Mouse (Mus musculus): ENCODE measurements at regions not wholly inside any gene's neighbourhood (a gene's known extent, or its start where the extent isn't known, plus 50 kb on each side); places are given as distances from the start of the nearest gene placed in this dataset.

DNA sequence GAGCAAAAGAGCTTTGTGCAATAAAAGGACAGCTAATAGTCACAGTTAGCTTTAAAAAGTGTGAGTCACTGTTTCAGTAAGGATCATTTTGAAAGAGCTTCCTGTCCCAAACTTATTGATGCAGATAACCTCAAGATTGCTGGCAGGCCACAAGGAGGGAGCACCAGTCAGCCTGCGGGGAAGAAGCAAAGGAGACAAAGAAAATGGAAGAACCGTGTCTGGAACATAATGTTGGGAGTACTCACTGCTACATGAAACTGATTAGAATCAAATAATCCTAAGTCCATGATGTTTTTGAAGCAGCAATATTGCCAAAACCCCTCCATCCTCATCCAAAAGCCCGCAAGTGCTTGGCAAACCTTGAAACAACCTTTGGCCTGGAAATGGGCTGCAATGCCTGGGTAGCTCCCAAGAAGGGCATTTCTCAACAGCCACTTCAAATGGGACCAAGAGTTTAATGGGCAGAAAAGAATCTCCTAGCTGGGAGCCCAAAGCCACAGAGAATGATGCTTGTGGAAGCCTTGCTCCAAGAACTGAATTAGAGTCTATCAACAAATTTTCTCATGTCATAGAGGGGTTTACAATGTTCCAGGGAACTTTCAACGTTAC, 481.0 kb upstream of the Tnc start:
- Histone ChIP-seq H3K27me3 (ENCODE audit: control insufficient read depth, insufficient read depth, low read length) (no peaks in the 10 kb centered on the region), H3K36me3 (replicated peaks; ENCODE audit: control insufficient read depth, insufficient read depth, low read depth, low read length) (no peaks in the 10 kb centered on the region), H3K4me1 (ENCODE audit: control insufficient read depth, insufficient read depth, low read length) (no peaks in the 10 kb centered on the region), H3K27ac (replicated peaks; ENCODE audit: low read depth, low read length) (no peak overlapping the region), H3K4me3 (ENCODE audit: low read depth, low read length) (no peak overlapping the region), H3K4me2 (ENCODE audit: low read depth, low read length) (no peak overlapping the region), H3K9ac (replicated peaks; ENCODE audit: low read length) (no peak overlapping the region), H3K9me3 (replicated peaks; ENCODE audit: control insufficient read depth, low read length) (no peaks in the 10 kb centered on the region)
- WGBS = 89% methylated on average over 4 of the region's 4 CpGs
- ATAC-seq (replicated peaks; ENCODE audit: insufficient number of reproducible peaks, low FRiP score, low TSS enrichment, low read depth) (no peak), DNase-seq (ENCODE audit: low spot score) (no peak)

DNA sequence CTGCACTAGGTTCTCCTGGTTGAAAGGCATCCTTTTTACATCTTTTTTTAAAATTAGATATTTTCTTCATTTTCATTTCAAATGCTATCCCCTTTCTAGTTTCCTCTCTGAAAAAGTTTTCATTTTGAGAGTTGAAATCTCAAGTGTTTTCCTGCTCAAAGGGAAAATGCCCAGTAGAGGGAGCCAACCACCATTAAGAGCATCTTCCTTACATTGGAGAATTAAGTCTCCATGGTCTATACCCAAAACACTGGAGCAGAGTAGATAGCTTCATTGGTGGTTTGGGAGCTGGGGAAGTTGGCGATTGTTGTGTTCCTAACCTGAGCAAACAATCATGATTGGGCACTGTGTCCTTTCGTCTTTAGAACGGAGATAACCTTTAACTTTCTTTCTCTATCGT, 483.8 kb upstream of the Tnc start:
- H3K4me3 ChIP-seq (ENCODE audit: low read depth, low read length) = no peak overlapping the region
- 74% methylated on average over 4 of the region's 4 CpGs for WGBS
- H3K4me2 ChIP-seq (ENCODE audit: low read depth, low read length) = no peak overlapping the region
- no peak overlapping the region for H3K27ac ChIP-seq (replicated peaks; ENCODE audit: low read depth, low read length)
- no peak overlapping the region for H3K9ac ChIP-seq (replicated peaks; ENCODE audit: low read length)
- no peaks in the 10 kb centered on the region for H3K36me3 ChIP-seq (replicated peaks; ENCODE audit: control insufficient read depth, insufficient read depth, low read depth, low read length)
- DNase-seq (ENCODE audit: low spot score) (peak; percentile 78), ATAC-seq (replicated peaks; ENCODE audit: insufficient number of reproducible peaks, low FRiP score, low TSS enrichment, low read depth) (no peak)
- H3K27me3 ChIP-seq (ENCODE audit: control insufficient read depth, insufficient read depth, low read length) = no peaks in the 10 kb centered on the region
- no peaks in the 10 kb centered on the region for H3K9me3 ChIP-seq (replicated peaks; ENCODE audit: control insufficient read depth, low read length)
- no peaks in the 10 kb centered on the region for H3K4me1 ChIP-seq (ENCODE audit: control insufficient read depth, insufficient read depth, low read length)

DNA sequence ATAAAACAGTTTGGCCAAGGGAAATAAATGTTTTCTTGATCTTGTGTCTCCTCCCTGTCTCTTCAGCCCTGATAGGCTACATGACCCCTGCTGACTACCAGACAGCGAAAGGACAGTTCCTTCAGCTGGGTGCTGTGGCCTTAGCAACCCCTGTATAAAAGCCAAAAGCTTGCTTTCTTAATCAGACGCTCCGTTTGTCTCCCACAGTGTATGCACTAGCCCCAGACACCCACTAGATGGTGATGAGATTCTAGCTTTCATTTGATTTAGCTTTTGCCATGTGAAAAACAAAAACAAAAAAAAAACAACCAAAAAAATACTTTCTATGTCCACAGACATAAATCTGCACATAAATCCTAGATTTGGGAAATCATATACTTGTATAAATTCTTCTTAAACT, 486.2 kb upstream of the Tnc start:
- no peak overlapping the region for H3K4me3 ChIP-seq (ENCODE audit: low read depth, low read length)
- no peaks in the 10 kb centered on the region for H3K36me3 ChIP-seq (replicated peaks; ENCODE audit: control insufficient read depth, insufficient read depth, low read depth, low read length)
- H3K9ac ChIP-seq (replicated peaks; ENCODE audit: low read length) = no peak overlapping the region
- H3K27ac ChIP-seq (replicated peaks; ENCODE audit: low read depth, low read length) = no peak overlapping the region
- no peaks in the 10 kb centered on the region for H3K4me1 ChIP-seq (ENCODE audit: control insufficient read depth, insufficient read depth, low read length)
- WGBS = 36% methylated on average over 3 of the region's 3 CpGs
- H3K27me3 ChIP-seq (ENCODE audit: control insufficient read depth, insufficient read depth, low read length) = no peaks in the 10 kb centered on the region
- ATAC-seq (replicated peaks; ENCODE audit: insufficient number of reproducible peaks, low FRiP score, low TSS enrichment, low read depth) = no peak
- DNase-seq (ENCODE audit: low spot score) = peak; percentile 29
- H3K9me3 ChIP-seq (replicated peaks; ENCODE audit: control insufficient read depth, low read length) = no peaks in the 10 kb centered on the region
- H3K4me2 ChIP-seq (ENCODE audit: low read depth, low read length) = no peak overlapping the region

DNA sequence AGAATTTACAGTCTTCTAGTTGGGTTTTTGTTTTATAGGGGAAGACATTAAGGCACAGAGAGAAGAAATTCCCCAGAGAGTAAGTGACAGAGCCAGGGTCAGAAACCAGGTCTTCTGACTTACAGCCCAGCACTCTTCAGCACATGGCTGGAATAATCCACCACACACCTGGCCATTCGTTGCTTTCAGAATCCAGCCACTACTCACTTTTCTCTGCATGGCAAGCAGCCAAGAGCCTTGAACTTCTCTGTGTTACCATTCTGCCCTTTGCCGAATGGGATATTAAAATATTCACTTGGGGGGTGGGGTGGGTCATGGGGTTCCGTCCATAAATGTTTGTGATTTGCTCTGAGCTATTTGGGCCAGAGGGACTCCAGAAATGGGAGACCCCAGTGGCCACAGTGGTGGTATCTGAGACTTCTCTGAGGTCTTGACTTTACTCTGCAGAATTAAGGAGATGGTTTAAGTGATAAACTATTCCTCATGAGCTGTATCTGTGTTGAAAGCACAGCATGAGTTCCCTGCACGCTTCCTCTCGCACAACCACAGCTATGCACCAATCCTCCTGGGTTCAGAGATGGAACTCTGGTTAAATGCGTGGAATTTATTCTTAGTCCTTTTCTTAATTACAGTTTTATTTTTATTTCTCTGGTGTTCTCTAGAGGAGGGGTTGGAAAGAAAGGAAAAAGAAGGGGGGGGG, 488.9 kb upstream of the Tnc start:
- ATAC-seq (replicated peaks; ENCODE audit: insufficient number of reproducible peaks, low FRiP score, low TSS enrichment, low read depth) = no peak
- H3K4me3 ChIP-seq (ENCODE audit: low read depth, low read length) = no peak overlapping the region
- DNase-seq (ENCODE audit: low spot score) = peak; percentile 6

DNA sequence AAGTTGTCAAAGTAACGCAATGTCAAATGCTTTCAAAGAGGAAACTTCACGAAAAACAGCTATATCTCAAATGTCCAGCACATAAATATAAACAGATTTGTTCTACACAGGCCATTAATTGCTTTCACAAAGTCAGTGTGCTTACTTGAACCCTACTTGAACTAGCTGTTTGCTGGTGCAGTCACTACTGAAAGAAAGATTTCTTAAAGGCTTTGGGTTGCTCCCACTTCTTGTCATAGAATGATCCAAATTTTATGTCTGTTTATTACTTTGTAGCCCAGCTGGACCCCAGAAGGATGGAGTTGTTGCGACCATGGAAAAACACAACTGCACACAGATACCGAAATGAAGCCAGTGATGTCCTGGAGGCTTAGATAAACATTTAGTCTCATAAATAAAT, 491.2 kb upstream of the Tnc start:
- DNase-seq (ENCODE audit: low spot score) (no peak), ATAC-seq (replicated peaks; ENCODE audit: insufficient number of reproducible peaks, low FRiP score, low TSS enrichment, low read depth) (no peak)
- H3K9me3 ChIP-seq (replicated peaks; ENCODE audit: control insufficient read depth, low read length) = no peaks in the 10 kb centered on the region
- no peak overlapping the region for H3K27ac ChIP-seq (replicated peaks; ENCODE audit: low read depth, low read length)
- no peak overlapping the region for H3K9ac ChIP-seq (replicated peaks; ENCODE audit: low read length)
- H3K4me1 ChIP-seq (ENCODE audit: control insufficient read depth, insufficient read depth, low read length) = no peaks in the 10 kb centered on the region
- no peaks in the 10 kb centered on the region for H3K36me3 ChIP-seq (replicated peaks; ENCODE audit: control insufficient read depth, insufficient read depth, low read depth, low read length)
- H3K4me3 ChIP-seq (ENCODE audit: low read depth, low read length) = no peak overlapping the region
- H3K4me2 ChIP-seq (ENCODE audit: low read depth, low read length) = no peak overlapping the region
- H3K27me3 ChIP-seq (ENCODE audit: control insufficient read depth, insufficient read depth, low read length) = no peaks in the 10 kb centered on the region
- WGBS = 88% methylated on average over 4 of the region's 4 CpGs

More for the DNA sequence above, 488.9 kb upstream of the Tnc start:
- Histone ChIP-seq H3K27ac (replicated peaks; ENCODE audit: low read depth, low read length) (no peak overlapping the region), H3K9me3 (replicated peaks; ENCODE audit: control insufficient read depth, low read length) (no peaks in the 10 kb centered on the region), H3K36me3 (replicated peaks; ENCODE audit: control insufficient read depth, insufficient read depth, low read depth, low read length) (no peaks in the 10 kb centered on the region), H3K9ac (replicated peaks; ENCODE audit: low read length) (no peak overlapping the region), H3K4me1 (ENCODE audit: control insufficient read depth, insufficient read depth, low read length) (no peaks in the 10 kb centered on the region), H3K4me2 (ENCODE audit: low read depth, low read length) (no peak overlapping the region), H3K27me3 (ENCODE audit: control insufficient read depth, insufficient read depth, low read length) (no peaks in the 10 kb centered on the region)
- 61% methylated on average over 6 of the region's 6 CpGs for WGBS

DNA sequence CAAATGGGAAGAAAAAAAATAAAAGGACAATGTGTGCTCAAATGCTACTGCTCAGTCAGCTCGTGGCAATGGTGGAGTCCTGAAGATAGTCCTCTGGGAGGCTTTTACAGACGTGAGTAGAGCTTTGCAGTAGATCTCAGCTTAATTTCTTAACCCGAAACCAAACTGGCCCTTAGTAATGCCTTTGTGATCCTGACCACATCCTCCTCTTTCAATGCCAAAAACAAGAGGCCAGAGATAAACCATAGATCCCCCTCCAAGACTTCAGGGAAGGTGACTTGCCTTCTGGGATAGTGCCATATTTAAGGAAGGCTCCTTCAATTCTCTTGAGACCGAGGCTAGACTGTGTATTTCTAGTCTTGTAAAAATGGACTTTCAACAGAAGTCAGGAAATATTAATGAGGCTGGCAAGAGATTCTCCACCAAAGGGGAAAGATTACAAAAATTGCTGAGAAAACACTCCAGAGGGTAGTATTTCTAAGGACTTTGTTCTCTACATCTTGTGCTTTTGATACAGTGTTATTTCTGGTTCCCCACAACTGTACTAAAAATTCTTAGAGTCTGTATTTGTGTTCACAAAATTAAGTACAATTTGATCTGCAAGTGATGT, 497.9 kb upstream of the Tnc start:
- Histone ChIP-seq H3K27ac (replicated peaks; ENCODE audit: low read depth, low read length) (no peak overlapping the region), H3K4me3 (ENCODE audit: low read depth, low read length) (no peak overlapping the region), H3K4me1 (ENCODE audit: control insufficient read depth, insufficient read depth, low read length) (no peaks in the 10 kb centered on the region), H3K4me2 (ENCODE audit: low read depth, low read length) (no peak overlapping the region), H3K9me3 (replicated peaks; ENCODE audit: control insufficient read depth, low read length) (no peaks in the 10 kb centered on the region), H3K9ac (replicated peaks; ENCODE audit: low read length) (no peak overlapping the region), H3K27me3 (ENCODE audit: control insufficient read depth, insufficient read depth, low read length) (no peaks in the 10 kb centered on the region), H3K36me3 (replicated peaks; ENCODE audit: control insufficient read depth, insufficient read depth, low read depth, low read length) (no peaks in the 10 kb centered on the region)
- no peak for ATAC-seq (replicated peaks; ENCODE audit: insufficient number of reproducible peaks, low FRiP score, low TSS enrichment, low read depth)
- no peak for DNase-seq (ENCODE audit: low spot score)
- 77% methylated on average over 4 of the region's 4 CpGs for WGBS

DNA sequence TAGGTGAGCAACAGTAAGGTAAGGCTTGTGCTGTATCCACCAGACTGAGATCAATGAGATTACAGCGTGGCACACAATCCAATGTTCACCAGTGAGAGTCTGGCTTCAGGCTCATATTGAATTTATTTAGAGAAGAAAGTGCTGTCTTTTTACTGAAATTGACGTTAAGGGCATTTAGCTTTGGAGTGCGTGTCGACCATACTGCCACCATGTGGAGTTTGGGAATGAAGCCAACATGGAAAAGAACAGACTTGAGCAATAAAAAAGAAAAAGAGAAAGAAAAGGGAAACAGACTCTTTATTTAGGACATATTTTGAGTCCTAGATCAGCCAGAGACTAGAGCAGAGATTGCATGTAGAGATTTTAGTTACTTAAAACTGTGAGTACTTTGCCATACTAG, 499.6 kb upstream of the Tnc start:
- H3K27me3 ChIP-seq (ENCODE audit: control insufficient read depth, insufficient read depth, low read length) = no peaks in the 10 kb centered on the region
- H3K9ac ChIP-seq (replicated peaks; ENCODE audit: low read length) = no peak overlapping the region
- ATAC-seq (replicated peaks; ENCODE audit: insufficient number of reproducible peaks, low FRiP score, low TSS enrichment, low read depth) (no peak), DNase-seq (ENCODE audit: low spot score) (no peak)
- H3K36me3 ChIP-seq (replicated peaks; ENCODE audit: control insufficient read depth, insufficient read depth, low read depth, low read length) = no peaks in the 10 kb centered on the region
- H3K9me3 ChIP-seq (replicated peaks; ENCODE audit: control insufficient read depth, low read length) = no peaks in the 10 kb centered on the region
- H3K4me1 ChIP-seq (ENCODE audit: control insufficient read depth, insufficient read depth, low read length) = no peaks in the 10 kb centered on the region
- 81% methylated on average over 4 of the region's 4 CpGs for WGBS
- no peak overlapping the region for H3K4me3 ChIP-seq (ENCODE audit: low read depth, low read length)
- no peak overlapping the region for H3K27ac ChIP-seq (replicated peaks; ENCODE audit: low read depth, low read length)
- H3K4me2 ChIP-seq (ENCODE audit: low read depth, low read length) = no peak overlapping the region

DNA sequence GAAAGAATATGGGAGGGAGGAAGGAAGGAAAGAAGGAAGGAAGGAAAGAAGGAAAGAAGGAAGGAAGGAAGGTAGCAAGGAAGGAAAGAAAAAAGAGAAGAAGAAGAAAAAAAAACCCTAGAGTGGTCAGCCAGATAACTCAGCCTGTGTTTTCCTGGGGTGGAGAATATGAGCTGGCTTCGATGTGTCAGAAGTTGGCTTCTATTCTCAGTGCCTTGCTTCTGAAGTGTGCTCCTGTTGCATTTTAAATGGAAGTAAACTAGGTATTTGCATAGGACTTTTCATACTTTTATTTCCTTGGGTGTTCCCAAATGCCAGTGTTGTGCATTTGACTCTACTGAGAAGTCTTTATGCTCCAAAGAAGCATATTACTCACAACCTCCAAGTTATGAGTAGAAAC, 515.7 kb upstream of the Tnc start:
- DNase-seq (ENCODE audit: low spot score) (no peak), ATAC-seq (replicated peaks; ENCODE audit: insufficient number of reproducible peaks, low FRiP score, low TSS enrichment, low read depth) (no peak)
- no peak overlapping the region for H3K9ac ChIP-seq (replicated peaks; ENCODE audit: low read length)
- no peak overlapping the region for H3K4me3 ChIP-seq (ENCODE audit: low read depth, low read length)
- H3K36me3 ChIP-seq (replicated peaks; ENCODE audit: control insufficient read depth, insufficient read depth, low read depth, low read length) = no peaks in the 10 kb centered on the region
- H3K9me3 ChIP-seq (replicated peaks; ENCODE audit: control insufficient read depth, low read length) = no peaks in the 10 kb centered on the region
- no peaks in the 10 kb centered on the region for H3K27me3 ChIP-seq (ENCODE audit: control insufficient read depth, insufficient read depth, low read length)
- H3K27ac ChIP-seq (replicated peaks; ENCODE audit: low read depth, low read length) = no peak overlapping the region
- no peaks in the 10 kb centered on the region for H3K4me1 ChIP-seq (ENCODE audit: control insufficient read depth, insufficient read depth, low read length)
- no peak overlapping the region for H3K4me2 ChIP-seq (ENCODE audit: low read depth, low read length)
- WGBS = 97% methylated on average over 1 of the region's 1 CpGs

Data from embryonic facial prominence, embryonic 11.5 days (tissue).